Mouse (Mus musculus) heart, postnatal 4 days (tissue): ENCODE data around the gene Plekha7. TPM values are rescaled to one million over a fixed set of nuclear protein-coding genes. Genes with fewer than 3 reads are reported as not detected.

Source experiments
- DNase-seq: peaks from one replicate; pipeline ENCODE4 v3.0.0; 2021
- total RNA-seq, 2 experiments: library from RNA; stranded (reverse); gene quantifications; 2 replicates each; pipeline ENCODE4 v1.2.3; 2021

Gene Plekha7
- total RNA-seq, 2 experiments from 2014 or later: 19.5 to 24.9 TPM

GRCm38 (mm10) chr7:116247377-116247729, 60.8 kb downstream of the Plekha7 start:
- peak; percentile 53 for DNase-seq

- DNase-seq: no peak
Observed at GRCm38 (mm10) chr7:116246696-116247376, 61.3 kb downstream of the Plekha7 start.

- DNase-seq: no peak
Observed at GRCm38 (mm10) chr7:116245815-116246695, 62.1 kb downstream of the Plekha7 start.

GRCm38 (mm10) chr7:116244302-116245165, 63.6 kb downstream of the Plekha7 start:
- DNase-seq: no peak

- no peak for DNase-seq
Observed at GRCm38 (mm10) chr7:116242810-116243209, 65.4 kb downstream of the Plekha7 start.

- no peak for DNase-seq
Observed at GRCm38 (mm10) chr7:116241601-116242000, 66.6 kb downstream of the Plekha7 start.

- no peak for DNase-seq
Observed at GRCm38 (mm10) chr7:116240791-116241474, 67.2 kb downstream of the Plekha7 start.

GRCm38 (mm10) chr7:116240353-116240752, 67.8 kb downstream of the Plekha7 start:
- DNase-seq: no peak

- no peak for DNase-seq
Observed at GRCm38 (mm10) chr7:116238320-116238719, 69.9 kb downstream of the Plekha7 start.

GRCm38 (mm10) chr7:116237157-116237981, 70.8 kb downstream of the Plekha7 start:
- DNase-seq: peak; percentile 83

- DNase-seq: no peak
Observed at GRCm38 (mm10) chr7:116236608-116237007, 71.6 kb downstream of the Plekha7 start.

GRCm38 (mm10) chr7:116234287-116234806, 73.8 kb downstream of the Plekha7 start:
- DNase-seq: no peak

- DNase-seq: no peak
Observed at GRCm38 (mm10) chr7:116230811-116231609, 77.2 kb downstream of the Plekha7 start.

GRCm38 (mm10) chr7:116226877-116227282, 81.3 kb downstream of the Plekha7 start:
- peak; percentile 37 for DNase-seq

GRCm38 (mm10) chr7:116226316-116226715, 81.9 kb downstream of the Plekha7 start:
- no peak for DNase-seq

- DNase-seq: peak; percentile 31
Observed at GRCm38 (mm10) chr7:116224543-116224942, 83.6 kb downstream of the Plekha7 start.

- DNase-seq: no peak
Observed at GRCm38 (mm10) chr7:116223010-116223783, 85.0 kb downstream of the Plekha7 start.

GRCm38 (mm10) chr7:116222288-116223009, 85.7 kb downstream of the Plekha7 start:
- no peak for DNase-seq
